Mouse (Mus musculus): ENCODE data around the gene Ccdc144b. TPM values are rescaled to one million over a fixed set of nuclear protein-coding genes. Genes with fewer than 3 reads are reported as not detected.

Ccdc144b gene
- polyA plus RNA-seq (2012; ENCODE audit: insufficient read depth, insufficient read length, missing spikeins), result 0.71 and 2.1 TPM in 2 replicates

- H3K4me1 ChIP-seq (ENCODE audit: control insufficient read depth, insufficient read depth, insufficient read length, low read length), result no peaks in the 10 kb centered on the region
- H3K27ac ChIP-seq (replicated peaks; ENCODE audit: low read depth, low read length), result no peak within 1 kb of the TSS
- no peak within 1 kb of the TSS for H3K4me3 ChIP-seq (ENCODE audit: insufficient read depth, low read depth, low read length)
Measured at GRCm38 (mm10) chr3:36053447-36053846, at the start of gene Ccdc144b. TSS of gene Ccdc144b (minus strand) at chr3:36053547.

GRCm38 (mm10) chr3:36095371-36095770, 42.0 kb upstream of the Ccdc144b start:
- no peak overlapping the region for H3K4me3 ChIP-seq (ENCODE audit: insufficient read depth, low read depth, low read length)
- H3K4me1 ChIP-seq (ENCODE audit: control insufficient read depth, insufficient read depth, insufficient read length, low read length), result no peaks in the 10 kb centered on the region
- H3K27ac ChIP-seq (replicated peaks; ENCODE audit: low read depth, low read length), result no peak overlapping the region

GRCm38 (mm10) chr3:36087591-36087990, 34.2 kb upstream of the Ccdc144b start:
- H3K27ac ChIP-seq (replicated peaks; ENCODE audit: low read depth, low read length), result no peak overlapping the region
- H3K4me1 ChIP-seq (ENCODE audit: control insufficient read depth, insufficient read depth, insufficient read length, low read length), result no peaks in the 10 kb centered on the region
- H3K4me3 ChIP-seq (ENCODE audit: insufficient read depth, low read depth, low read length), result no peak overlapping the region

GRCm38 (mm10) chr3:36085394-36085793, 32.0 kb upstream of the Ccdc144b start:
- no peak overlapping the region for H3K27ac ChIP-seq (replicated peaks; ENCODE audit: low read depth, low read length)
- no peak overlapping the region for H3K4me3 ChIP-seq (ENCODE audit: insufficient read depth, low read depth, low read length)
- no peaks in the 10 kb centered on the region for H3K4me1 ChIP-seq (ENCODE audit: control insufficient read depth, insufficient read depth, insufficient read length, low read length)

- Histone ChIP-seq H3K4me3 (ENCODE audit: insufficient read depth, low read depth, low read length) (no peak overlapping the region), H3K4me1 (ENCODE audit: control insufficient read depth, insufficient read depth, insufficient read length, low read length) (no peaks in the 10 kb centered on the region), H3K27ac (replicated peaks; ENCODE audit: low read depth, low read length) (no peak overlapping the region)
Measured at GRCm38 (mm10) chr3:36083381-36083780, 30.0 kb upstream of the Ccdc144b start.

GRCm38 (mm10) chr3:36082843-36083242, 29.5 kb upstream of the Ccdc144b start:
- H3K4me1 ChIP-seq (ENCODE audit: control insufficient read depth, insufficient read depth, insufficient read length, low read length), result no peaks in the 10 kb centered on the region
- no peak overlapping the region for H3K4me3 ChIP-seq (ENCODE audit: insufficient read depth, low read depth, low read length)
- H3K27ac ChIP-seq (replicated peaks; ENCODE audit: low read depth, low read length), result no peak overlapping the region

- no peak overlapping the region for H3K4me3 ChIP-seq (ENCODE audit: insufficient read depth, low read depth, low read length)
- no peak overlapping the region for H3K27ac ChIP-seq (replicated peaks; ENCODE audit: low read depth, low read length)
- no peaks in the 10 kb centered on the region for H3K4me1 ChIP-seq (ENCODE audit: control insufficient read depth, insufficient read depth, insufficient read length, low read length)
Measured at GRCm38 (mm10) chr3:36080741-36081140, 27.4 kb upstream of the Ccdc144b start.

- no peak overlapping the region for H3K27ac ChIP-seq (replicated peaks; ENCODE audit: low read depth, low read length)
- H3K4me1 ChIP-seq (ENCODE audit: control insufficient read depth, insufficient read depth, insufficient read length, low read length), result no peaks in the 10 kb centered on the region
- no peak overlapping the region for H3K4me3 ChIP-seq (ENCODE audit: insufficient read depth, low read depth, low read length)
Measured at GRCm38 (mm10) chr3:36079886-36080285, 26.5 kb upstream of the Ccdc144b start.

- Histone ChIP-seq H3K27ac (replicated peaks; ENCODE audit: low read depth, low read length) (no peak overlapping the region), H3K4me1 (ENCODE audit: control insufficient read depth, insufficient read depth, insufficient read length, low read length) (no peaks in the 10 kb centered on the region), H3K4me3 (ENCODE audit: insufficient read depth, low read depth, low read length) (no peak overlapping the region)
Measured at GRCm38 (mm10) chr3:36077386-36077785, 24.0 kb upstream of the Ccdc144b start.

- Histone ChIP-seq H3K27ac (replicated peaks; ENCODE audit: low read depth, low read length) (no peak overlapping the region), H3K4me3 (ENCODE audit: insufficient read depth, low read depth, low read length) (no peak overlapping the region), H3K4me1 (ENCODE audit: control insufficient read depth, insufficient read depth, insufficient read length, low read length) (no peaks in the 10 kb centered on the region)
Measured at GRCm38 (mm10) chr3:36075466-36075865, 22.1 kb upstream of the Ccdc144b start.

- Histone ChIP-seq H3K4me3 (ENCODE audit: insufficient read depth, low read depth, low read length) (no peak overlapping the region), H3K27ac (replicated peaks; ENCODE audit: low read depth, low read length) (no peak overlapping the region), H3K4me1 (ENCODE audit: control insufficient read depth, insufficient read depth, insufficient read length, low read length) (no peaks in the 10 kb centered on the region)
Measured at GRCm38 (mm10) chr3:36074231-36074630, 20.9 kb upstream of the Ccdc144b start.

GRCm38 (mm10) chr3:36071047-36071446, 17.7 kb upstream of the Ccdc144b start:
- H3K4me3 ChIP-seq (ENCODE audit: insufficient read depth, low read depth, low read length), result no peak overlapping the region
- H3K27ac ChIP-seq (replicated peaks; ENCODE audit: low read depth, low read length), result no peak overlapping the region
- peaks cover 2% of the 10 kb centered on the region; the same call in 1 of the 2 replicates for H3K4me1 ChIP-seq (ENCODE audit: control insufficient read depth, insufficient read depth, insufficient read length, low read length)

GRCm38 (mm10) chr3:36070436-36070835, 17.1 kb upstream of the Ccdc144b start:
- peaks cover 2% of the 10 kb centered on the region; the same call in 1 of the 2 replicates for H3K4me1 ChIP-seq (ENCODE audit: control insufficient read depth, insufficient read depth, insufficient read length, low read length)
- H3K4me3 ChIP-seq (ENCODE audit: insufficient read depth, low read depth, low read length), result no peak overlapping the region
- H3K27ac ChIP-seq (replicated peaks; ENCODE audit: low read depth, low read length), result no peak overlapping the region

GRCm38 (mm10) chr3:36067731-36068130, 14.4 kb upstream of the Ccdc144b start:
- H3K4me1 ChIP-seq (ENCODE audit: control insufficient read depth, insufficient read depth, insufficient read length, low read length), result peaks cover 2% of the 10 kb centered on the region; the same call in 1 of the 2 replicates
- no peak overlapping the region for H3K4me3 ChIP-seq (ENCODE audit: insufficient read depth, low read depth, low read length)
- no peak overlapping the region for H3K27ac ChIP-seq (replicated peaks; ENCODE audit: low read depth, low read length)

GRCm38 (mm10) chr3:36065843-36066651, 12.7 kb upstream of the Ccdc144b start, which contains the start of gene Acad9:
TSS of gene Acad9 (plus strand) at chr3:36065979.
- H3K4me3 ChIP-seq (ENCODE audit: insufficient read depth, low read depth, low read length), result peak within 1 kb of the TSS; percentile 82
- H3K27ac ChIP-seq (replicated peaks; ENCODE audit: low read depth, low read length), result peak within 1 kb of the TSS; percentile 35; the same call in 1 of the 2 replicates
- H3K4me1 ChIP-seq (ENCODE audit: control insufficient read depth, insufficient read depth, insufficient read length, low read length), result peaks cover 2% of the 10 kb centered on the region; the same call in 1 of the 2 replicates

- Histone ChIP-seq H3K27ac (replicated peaks; ENCODE audit: low read depth, low read length) (no peak overlapping the region), H3K4me1 (ENCODE audit: control insufficient read depth, insufficient read depth, insufficient read length, low read length) (peaks cover 2% of the 10 kb centered on the region; the same call in 1 of the 2 replicates), H3K4me3 (ENCODE audit: insufficient read depth, low read depth, low read length) (no peak overlapping the region)
Measured at GRCm38 (mm10) chr3:36065166-36065565, 11.8 kb upstream of the Ccdc144b start.

Data from brown adipose tissue, adult 24 weeks (tissue).